Mouse (Mus musculus) mature B cell (primary cell): Measurements from ENCODE around the gene C1qb.

Experiments used
- in situ Hi-C: fragments of 300-500 bp; cut with MboI; formaldehyde crosslinking; loops from 2 replicates; pipeline ENCODE4 v1.14.3; 2019

Gene C1qb

GRCm38 (mm10) chr4:136893691-136894543, 7.9 kb upstream of the C1qb start:
- in situ Hi-C loops: no loop called here

- in situ Hi-C loops: no loop called here
These were observed 6.8 kb upstream of the C1qb start, which contains the start of gene C1qc for GRCm38 (mm10) chr4:136892811-136893210. Gene C1qc, minus strand, starts transcription at chr4:136893065.

GRCm38 (mm10) chr4:136892371-136892770, 6.4 kb upstream of the C1qb start:
- in situ Hi-C loops: no loop called here

GRCm38 (mm10) chr4:136891115-136891514, 5.1 kb upstream of the C1qb start:
- in situ Hi-C loops: no loop called here

- in situ Hi-C loops: no loop called here
These were observed 4.0 kb upstream of the C1qb start for GRCm38 (mm10) chr4:136889981-136890380.

- in situ Hi-C loops: no loop called here
These were observed 1.7 kb upstream of the C1qb start for GRCm38 (mm10) chr4:136887714-136888113.

GRCm38 (mm10) chr4:136878601-136879000, 7.4 kb downstream of the C1qb start:
- in situ Hi-C loops: no loop called here

GRCm38 (mm10) chr4:136878171-136878570, 7.8 kb downstream of the C1qb start:
- in situ Hi-C loops: no loop called here

GRCm38 (mm10) chr4:136876971-136877370, 9.0 kb downstream of the C1qb start:
- in situ Hi-C loops: no loop called here

- in situ Hi-C loops: no loop called here
These were observed 11.0 kb downstream of the C1qb start for GRCm38 (mm10) chr4:136875012-136875411.

GRCm38 (mm10) chr4:136868371-136868770, 17.6 kb downstream of the C1qb start:
- in situ Hi-C loops: no loop called here

GRCm38 (mm10) chr4:136867690-136868345, 18.2 kb downstream of the C1qb start:
- in situ Hi-C loops: no loop called here

GRCm38 (mm10) chr4:136865531-136865930, 20.5 kb downstream of the C1qb start:
- in situ Hi-C loops: no loop called here

GRCm38 (mm10) chr4:136864751-136865470, 21.1 kb downstream of the C1qb start:
- in situ Hi-C loops: no loop called here

- in situ Hi-C loops: no loop called here
These were observed 22.5 kb downstream of the C1qb start for GRCm38 (mm10) chr4:136863517-136863916.

GRCm38 (mm10) chr4:136862411-136862810, 23.6 kb downstream of the C1qb start:
- in situ Hi-C loops: no loop called here

GRCm38 (mm10) chr4:136861806-136862205, 24.2 kb downstream of the C1qb start:
- in situ Hi-C loops: no loop called here

GRCm38 (mm10) chr4:136860022-136860421, 26.0 kb downstream of the C1qb start:
- in situ Hi-C loops: no loop called here

GRCm38 (mm10) chr4:136855081-136855480, 30.9 kb downstream of the C1qb start:
- in situ Hi-C loops: no loop called here

GRCm38 (mm10) chr4:136852989-136853388, 33.0 kb downstream of the C1qb start:
- in situ Hi-C loops: no loop called here

- in situ Hi-C loops: no loop called here
These were observed 33.9 kb downstream of the C1qb start for GRCm38 (mm10) chr4:136852119-136852518.

- in situ Hi-C loops: no loop called here
These were observed 37.4 kb downstream of the C1qb start for GRCm38 (mm10) chr4:136848565-136848964.
